Mouse (Mus musculus): ENCODE measurements at regions not wholly inside any gene's neighbourhood (a gene's known extent, or its start where the extent isn't known, plus 50 kb on each side); places are given as distances from the start of the nearest gene placed in this dataset.

DNA sequence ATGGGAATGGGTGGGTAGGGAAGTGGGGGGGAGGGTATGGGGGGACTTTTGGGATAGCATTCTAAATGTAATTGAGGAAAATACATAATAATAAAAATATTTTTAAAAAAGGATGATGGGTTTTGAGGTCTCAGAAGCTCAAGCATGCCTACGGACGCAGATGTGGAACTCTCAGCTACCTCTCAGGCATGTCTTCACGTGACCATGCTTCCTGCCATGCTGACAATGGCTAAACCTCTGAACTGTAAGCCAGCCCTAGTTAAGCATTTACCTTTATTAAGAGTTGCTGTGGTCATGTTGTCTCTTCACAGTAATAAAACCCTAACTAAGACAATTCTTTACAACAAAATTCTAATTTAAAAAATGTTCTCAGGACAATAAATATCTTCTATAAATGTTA, 80.0 kb downstream of the Tex36 start:
- no peak for DNase-seq (ENCODE audit: low spot score)

DNA sequence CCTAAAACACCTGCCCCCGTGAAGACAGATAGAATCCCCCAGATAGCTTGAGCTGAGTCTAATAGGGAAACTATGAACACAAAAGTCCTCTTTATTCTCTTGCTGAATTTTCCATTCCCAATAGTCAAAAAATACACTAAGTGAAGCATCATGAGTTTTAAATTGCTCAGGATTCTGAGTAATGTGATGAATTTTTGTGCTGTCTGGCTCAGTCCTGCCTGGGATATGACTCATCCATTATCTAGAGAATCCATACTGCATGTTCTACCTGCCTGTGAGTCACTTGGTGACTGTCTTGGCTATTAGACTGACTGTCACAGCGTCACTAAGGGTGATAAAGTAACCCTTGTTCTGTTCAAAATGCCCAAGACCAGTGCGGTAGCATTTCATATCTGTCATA, 83.0 kb downstream of the Tex36 start:
- no peak for DNase-seq (ENCODE audit: low spot score)

DNA sequence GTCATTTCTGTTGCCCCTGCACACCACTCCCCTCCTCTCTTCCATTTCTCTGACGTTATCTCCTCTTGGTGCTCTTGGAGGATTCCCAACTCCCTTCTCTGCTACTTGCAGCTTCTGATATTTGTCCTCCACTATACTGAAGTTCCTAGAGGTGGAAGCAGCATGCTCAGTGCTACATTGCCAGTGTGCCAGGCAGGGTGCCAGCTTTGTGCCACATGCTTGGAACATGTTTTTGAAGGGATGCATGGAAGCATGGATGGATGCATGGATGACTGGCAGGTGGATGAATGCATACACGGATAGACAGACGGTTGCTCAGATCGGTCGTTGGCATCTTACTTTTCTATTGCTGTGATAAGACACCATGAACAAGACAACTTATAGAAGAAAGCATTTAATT, 84.4 kb downstream of the Tex36 start:
- DNase-seq (ENCODE audit: low spot score): no peak

DNA sequence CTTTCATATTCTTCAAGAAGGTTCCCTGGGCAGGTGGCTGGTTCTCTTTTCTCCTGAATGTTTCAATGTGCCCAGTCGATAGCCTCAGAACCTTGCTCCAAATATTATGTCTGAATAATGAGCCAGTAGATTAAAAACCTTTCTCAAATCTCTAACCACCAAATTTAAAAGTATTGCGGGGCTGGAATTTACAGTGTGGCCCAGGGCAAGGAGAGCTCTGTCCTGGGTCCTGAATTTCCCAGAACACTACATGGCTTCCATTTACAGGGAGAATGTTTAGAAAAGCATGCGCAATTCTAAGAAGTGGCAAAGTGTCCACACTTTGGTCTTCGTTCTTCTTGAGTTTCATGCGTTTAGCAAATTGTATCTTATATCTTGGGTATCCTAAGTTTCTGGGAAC, 91.0 kb downstream of the Tex36 start:
- DNase-seq (ENCODE audit: low spot score): no peak

DNA sequence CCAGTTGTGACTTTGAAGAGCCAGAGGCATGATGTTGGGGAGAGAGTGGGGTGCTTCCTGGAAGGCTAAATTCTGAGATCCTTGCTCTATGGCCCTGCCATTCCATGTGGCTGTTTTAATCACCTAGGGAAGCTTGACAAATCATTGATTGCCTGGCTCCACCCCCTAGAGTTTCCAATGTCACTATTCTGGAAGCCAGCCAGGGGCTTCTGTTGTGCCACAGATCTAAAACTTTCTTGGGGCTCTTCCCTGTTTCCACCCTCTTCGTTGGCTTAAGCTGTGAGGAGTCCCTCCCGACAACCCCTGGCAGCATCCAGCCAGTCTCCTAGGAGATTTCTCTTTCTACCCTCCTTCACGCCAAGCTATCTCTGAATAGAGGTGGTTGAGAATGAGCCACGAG, 92.5 kb downstream of the Tex36 start:
- no peak for DNase-seq (ENCODE audit: low spot score)

DNA sequence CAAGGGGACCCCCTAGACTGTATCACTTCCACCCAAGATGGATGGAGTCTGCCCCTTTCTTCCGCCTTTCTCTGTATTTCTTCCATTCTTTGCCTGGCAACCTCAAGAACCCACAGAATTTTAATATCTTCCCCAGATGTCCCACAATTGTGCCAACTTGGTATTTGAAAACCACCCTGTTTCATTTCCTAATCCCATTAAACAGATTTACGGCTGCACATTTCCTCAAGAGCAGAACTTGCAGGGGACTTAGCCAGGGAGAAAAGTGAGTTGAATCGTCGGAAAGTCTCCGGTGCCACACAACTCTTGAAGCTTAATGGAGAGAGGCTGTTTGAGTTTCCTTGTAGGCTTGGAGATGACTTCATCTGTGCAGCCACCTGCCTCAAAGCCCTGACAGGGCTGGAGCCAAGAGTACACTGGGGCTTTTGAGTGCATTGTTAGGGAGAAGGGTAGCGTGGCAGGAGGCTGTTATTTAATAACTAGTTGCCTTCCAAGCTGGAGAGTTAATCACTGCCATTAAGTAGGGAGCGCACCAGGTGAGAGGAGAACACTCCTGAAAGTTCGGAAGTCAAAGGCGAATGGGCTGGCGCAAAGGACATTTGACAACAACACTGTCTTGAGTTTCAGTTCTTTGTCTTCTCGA, 93.5 kb downstream of the Tex36 start:
- no peak for DNase-seq (ENCODE audit: low spot score)

DNA sequence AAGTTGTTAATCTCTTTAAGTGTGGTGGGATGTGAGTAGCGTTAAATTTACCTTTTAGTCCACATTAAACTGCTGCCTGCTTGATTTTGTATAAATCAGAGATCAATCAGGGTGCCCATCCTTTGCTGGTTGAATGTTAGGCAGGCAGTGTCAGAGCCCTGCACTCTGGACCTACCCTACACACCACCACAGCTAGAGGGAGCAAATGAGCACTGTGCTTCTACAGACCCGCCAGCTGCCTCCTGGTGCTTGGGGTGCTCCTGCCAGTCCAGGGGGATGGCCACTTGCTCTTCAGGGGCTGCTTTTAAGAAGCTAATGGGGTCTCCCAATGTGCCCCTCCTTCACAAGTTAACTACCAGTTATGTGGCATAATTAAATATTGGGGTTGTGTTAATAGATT, 96.3 kb downstream of the Tex36 start:
- no peak for DNase-seq (ENCODE audit: low spot score)

DNA sequence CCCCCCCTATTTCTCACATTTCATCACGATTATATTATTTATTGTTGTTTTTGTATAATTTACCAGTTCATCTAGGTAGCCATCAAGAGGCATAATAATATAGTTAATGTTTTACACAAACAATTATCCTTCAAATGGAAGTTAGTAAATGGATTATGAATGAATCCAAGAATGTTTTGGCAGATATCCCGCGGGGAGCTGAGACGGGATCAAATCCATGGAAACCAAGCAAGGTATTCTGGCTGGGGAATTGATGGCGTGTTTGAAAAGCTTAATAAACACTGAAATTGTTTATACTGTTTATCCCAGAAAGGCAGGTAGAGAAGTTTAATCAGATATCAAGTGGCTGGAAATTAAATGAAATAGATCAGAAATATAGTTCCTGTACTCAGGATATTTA, 98.0 kb downstream of the Tex36 start:
- no peak for DNase-seq (ENCODE audit: low spot score)

DNA sequence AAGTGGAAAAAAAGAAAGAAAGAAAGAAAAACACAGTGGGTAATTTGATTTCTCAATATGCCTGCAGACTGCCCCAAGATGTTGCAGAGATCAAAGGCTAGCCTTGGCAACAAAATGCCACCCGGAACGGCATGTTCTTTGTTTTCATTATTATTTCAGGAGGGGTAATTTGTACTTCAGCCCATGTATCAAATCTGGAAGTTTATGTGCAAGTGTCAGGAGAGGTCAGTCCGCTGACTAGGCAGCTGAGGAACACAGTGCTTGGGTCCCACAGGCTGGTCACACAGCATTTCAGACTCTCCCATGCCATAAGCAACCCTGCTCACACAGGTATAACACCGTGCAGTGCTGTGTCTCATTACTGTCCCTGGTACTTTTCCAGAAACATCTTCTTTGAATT, 99.2 kb downstream of the Tex36 start:
- DNase-seq (ENCODE audit: low spot score): no peak

DNA sequence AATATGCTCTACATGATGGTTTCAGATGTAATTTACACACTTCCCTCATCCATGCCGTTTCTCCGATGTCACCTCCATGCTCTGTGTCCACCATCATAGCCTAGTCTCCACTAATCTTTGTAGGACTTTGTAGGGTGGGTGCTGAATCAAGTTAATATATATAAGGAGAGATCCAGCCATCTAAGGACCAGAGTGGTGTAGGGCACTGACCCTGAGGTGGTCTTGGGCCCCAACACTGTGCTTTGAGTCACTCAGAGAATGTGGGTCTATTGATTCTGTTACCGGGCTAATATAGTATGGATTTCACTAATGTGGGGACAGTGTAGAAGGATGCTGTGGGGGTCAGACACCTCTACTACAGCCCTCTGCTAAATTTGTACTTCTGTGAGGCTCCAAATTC, 104.4 kb downstream of the Tex36 start:
- DNase-seq (ENCODE audit: low spot score): no peak

DNA sequence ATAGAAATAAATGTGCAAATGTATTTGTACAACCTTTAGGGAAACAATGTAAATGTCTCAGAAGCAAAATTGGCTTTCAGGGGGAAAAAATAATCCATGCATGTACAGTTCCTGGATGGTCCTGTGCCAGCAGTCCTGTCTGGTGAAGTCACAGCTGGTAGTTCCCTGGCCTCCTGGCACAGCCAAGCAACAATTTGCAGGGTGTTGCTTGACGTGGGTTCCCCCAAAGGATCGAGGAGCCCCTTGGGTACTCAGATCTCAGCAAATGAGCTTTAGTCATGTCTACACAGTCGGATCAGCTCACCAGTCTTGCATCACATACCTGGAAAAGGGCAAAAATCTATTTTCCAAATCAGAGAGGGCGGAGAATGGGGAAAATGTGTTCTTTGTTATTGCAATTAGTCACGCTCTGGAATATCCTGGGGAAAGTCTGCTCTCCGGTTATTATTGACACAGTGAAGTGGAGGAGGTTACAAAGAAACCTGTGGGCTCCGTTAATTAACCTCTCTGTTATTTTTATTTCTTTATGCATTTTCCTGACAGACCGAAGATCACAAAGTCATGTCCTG, 106.9 kb downstream of the Tex36 start:
- no peak for DNase-seq (ENCODE audit: low spot score)

DNA sequence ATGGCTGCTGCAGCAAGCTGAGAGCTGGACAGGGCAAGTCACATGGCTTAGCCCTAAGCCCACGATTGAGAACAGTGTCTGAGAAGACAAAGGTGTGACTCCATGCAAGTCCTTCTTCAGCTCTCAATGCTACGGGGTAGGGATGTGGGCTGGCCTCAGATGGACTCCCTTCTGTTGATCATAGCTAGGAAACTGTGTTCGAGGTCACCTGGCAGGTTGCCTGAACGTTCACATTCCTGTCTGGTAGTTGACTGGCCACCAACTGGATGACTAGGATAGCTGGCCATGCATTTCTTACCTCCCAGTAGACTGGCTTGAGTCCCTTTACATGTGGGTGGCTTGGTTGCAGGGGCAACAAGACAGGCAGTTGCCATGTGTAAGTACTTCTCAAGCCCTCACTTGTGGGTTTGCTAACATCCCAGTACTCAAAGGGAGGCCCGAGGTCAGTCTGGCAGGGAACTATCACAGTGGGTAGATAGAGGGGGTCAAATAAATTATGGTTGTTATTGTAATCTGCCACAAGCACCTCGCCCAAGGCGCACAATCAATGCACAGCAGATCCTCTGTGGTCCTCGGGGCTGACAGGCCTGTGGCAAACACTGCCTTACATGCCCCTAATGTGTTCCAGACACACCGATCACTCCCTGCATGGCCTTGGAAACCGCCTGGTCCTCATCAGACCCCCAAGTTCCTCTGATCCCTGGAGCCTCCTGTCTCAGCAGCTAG, 107.5 kb downstream of the Tex36 start:
- DNase-seq (ENCODE audit: low spot score): no peak

DNA sequence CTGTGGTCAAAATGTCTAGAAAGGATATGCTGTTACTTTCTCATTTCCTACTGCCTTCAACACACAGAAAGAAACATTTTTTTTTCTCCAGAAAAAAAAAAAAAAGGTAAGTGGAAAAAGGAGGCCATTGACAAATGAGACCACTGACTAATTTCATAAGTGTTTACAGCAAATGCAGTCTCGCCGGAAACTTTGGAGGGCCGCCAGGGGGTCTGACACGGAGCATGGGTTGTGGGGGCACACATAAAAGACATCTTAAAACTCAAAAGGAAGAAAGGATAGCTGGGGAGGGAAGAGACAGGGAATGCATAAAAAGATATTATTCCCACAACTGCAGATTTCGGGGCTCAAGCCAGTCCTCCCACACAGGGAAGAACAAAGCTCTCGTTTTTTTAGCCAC, 109.3 kb downstream of the Tex36 start:
- DNase-seq (ENCODE audit: low spot score): no peak

DNA sequence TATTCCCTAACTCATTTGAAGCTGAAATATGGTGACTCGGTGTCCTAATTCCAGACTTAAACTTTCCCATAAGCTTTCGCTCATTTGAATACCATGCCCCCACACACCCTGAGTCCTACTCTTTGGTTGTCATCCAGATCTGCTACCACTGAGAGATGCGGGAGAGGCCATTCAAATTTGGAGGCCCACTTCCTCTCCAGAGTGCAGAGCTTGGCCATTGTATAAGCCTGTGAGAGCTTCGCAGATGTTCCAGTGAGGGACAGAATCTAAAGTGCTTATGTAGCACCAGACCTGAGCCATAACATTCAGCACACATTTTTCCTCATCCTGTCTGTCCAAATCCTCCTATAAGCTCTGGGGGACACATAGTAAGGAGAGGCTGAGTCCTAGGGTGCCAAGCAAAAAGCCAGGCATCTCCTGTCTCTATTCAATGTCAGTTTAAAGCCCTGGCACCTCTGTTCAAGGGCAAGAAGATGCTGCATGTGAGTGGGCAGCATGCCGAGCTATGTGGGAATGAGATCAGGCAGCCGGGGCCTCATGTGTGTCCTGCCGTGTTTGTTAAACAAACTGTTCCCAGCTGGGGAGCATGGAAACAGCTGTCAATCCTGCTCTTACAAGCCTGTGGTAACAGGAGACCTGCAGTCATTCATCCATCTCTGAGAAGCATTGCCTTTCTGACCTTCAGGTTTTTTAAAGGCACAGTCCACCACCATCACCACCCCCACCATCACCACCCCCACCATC, 113.9 kb downstream of the Tex36 start:
- DNase-seq (ENCODE audit: low spot score): no peak

DNA sequence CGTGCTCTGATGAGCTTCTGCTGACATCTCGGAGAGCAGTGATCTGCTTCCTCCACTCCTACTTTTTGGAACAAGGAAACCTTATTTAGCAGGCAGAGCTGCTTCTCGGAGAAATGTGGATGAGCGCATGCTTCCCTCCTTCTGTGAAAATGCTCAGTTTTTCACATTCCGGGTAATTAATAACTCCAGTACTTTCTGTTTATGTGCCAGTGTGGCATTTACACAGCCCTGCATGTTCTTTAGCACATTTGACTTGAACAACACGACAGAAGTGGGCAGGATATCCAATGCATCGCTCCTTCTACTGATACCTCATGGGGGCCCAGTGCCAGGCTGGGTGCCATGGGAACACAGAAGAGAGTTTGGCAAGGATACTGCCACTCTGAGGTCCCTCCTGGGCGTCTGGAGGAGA, 117.5 kb downstream of the Tex36 start:
- DNase-seq (ENCODE audit: low spot score): no peak

DNA sequence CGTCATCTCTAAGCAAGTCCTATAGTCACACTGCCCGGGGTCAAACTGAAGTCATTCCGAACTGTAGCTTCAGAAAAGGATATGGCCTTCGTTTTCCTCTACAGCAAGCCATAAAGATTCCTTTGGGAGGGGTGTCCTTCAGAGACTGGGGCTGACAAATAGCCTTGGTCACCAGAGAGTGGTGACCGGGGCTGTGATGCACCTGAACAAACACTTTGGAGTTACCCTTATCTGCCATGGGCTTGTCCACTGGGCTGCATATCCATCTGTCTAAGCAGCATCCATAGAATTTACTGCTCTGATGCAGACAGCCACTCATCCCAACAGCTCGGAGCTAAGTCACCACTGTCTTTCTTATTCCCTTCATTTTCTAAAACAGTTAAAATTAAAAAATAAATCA, 120.4 kb downstream of the Tex36 start:
- no peak for DNase-seq (ENCODE audit: low spot score)

DNA sequence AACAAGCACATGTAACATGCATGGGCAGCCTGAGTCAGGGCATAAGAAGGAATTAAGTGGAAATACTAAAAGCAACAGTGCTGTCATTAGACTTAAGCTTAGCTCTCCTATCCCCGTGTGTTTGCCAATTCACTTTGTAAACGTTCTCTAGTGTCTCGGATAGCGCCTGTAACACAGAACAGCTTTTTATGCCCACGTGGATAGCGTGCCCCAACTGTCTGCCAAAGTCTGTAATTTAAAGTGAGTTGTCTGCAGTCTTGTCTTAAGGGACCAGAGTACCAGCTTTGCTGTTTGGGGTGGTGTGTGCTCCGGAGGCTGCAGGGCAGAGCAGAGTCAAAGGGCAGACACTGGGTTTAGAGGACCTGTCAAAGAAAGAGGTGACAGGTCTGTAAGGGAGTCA, 122.3 kb downstream of the Tex36 start:
- no peak for DNase-seq (ENCODE audit: low spot score)

DNA sequence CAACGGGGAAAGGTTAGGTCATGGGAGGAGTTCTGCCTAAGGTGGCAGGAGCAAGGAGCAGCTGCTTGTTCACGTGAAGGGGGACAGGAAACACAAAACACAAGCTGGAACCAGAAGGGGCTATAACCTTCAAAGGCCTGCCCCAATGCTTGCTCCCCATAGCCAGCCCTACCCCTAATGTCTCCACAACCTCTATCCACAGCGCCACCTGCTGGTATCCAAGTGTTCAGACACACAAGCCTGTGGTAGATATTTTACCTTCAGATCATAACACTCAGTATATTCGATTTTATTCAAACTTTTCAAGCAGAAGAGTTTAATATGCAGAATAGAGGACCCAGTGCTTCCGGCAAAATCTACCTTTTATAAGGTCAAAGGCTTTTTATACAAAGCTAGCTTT, 124.0 kb downstream of the Tex36 start:
- peak; percentile 24 for DNase-seq (ENCODE audit: low spot score)

DNA sequence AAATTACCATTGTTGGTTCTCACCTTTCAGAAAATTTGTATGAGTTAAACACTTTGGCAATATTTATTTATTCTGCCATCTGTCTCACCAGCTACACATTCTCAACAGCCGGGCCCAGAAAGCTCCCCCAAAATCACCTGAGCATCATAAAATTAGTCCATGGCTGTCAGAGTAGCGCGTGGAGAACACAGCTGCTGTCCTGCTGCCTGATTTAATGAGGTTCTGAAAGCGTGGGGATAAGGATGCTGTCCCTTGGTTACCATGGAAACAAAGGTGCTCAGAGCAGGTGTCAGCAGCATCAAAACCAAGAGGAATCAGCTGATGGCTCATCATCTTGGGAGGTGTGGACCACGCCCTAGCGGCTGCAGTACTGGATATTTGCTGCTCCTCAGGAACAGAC, 124.7 kb downstream of the Tex36 start:
- no peak for DNase-seq (ENCODE audit: low spot score)

DNA sequence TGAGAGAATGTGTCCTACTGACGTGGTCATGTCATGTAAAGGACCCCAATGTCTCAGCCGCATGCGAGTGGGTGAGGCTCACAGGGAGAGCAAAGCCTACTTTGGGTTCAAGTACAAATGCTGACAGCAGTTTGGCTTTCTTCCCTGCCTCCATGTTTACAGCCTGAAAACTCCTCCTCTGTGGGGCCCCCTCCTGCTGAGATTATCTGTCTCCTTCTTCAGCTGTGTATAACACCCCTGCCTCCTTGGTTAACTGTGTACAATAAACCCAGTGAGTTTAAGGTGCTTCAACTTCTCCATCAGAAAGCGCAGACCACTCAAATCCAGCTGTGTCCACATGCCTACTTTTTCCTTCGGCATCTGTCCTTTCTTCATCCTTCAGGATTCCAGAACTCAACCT, 130.3 kb downstream of the Tex36 start:
- DNase-seq (ENCODE audit: low spot score): no peak

DNA sequence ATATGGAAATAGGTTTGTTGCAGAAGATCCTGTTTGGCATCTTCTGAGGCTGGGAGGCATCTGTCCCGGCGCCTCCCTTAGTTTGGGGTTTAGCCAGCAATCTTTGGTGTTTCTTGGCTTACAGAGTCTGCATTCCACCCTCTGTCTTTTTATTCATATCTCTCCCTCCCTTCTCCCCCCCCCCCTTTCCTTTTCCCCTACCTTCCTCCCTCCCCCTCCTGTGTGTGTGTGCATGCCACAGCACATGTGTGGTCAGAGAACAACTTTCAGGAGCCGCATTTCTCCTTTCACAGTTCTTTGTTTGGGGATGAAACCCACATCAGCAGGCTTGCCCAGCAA, 131.4 kb downstream of the Tex36 start:
- DNase-seq (ENCODE audit: low spot score): no peak

DNA sequence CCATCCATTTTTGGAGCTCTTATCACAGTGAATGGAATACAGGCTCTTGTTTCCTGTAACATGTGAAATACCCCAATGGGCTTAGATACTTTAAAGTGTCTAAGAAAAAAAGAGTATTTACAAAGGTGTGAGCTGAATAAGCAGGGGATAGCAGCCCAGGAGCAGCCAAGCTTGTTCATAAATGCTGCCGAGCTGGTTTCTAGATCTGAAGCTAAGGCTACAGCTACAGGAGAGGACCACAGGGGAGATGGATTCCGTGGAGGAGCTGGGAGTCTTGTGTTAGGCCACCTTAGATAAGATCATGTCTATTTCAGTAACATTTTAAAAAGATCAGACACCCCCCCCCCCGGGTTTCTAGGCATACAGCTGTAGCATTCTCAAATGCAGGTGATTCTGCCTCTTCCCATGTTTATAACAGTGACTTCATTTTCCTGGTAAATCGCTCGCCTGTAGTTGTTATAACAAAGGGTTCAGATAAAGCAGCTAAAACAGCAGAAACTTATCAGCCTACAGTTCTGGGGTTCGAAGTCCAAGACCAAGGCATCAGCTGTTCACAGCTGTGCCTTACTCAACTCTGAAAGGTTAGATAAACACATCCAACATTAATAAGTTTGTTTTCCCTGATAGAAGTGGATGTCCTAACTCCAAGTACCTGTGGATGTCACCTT, 131.9 kb downstream of the Tex36 start:
- DNase-seq (ENCODE audit: low spot score): no peak

DNA sequence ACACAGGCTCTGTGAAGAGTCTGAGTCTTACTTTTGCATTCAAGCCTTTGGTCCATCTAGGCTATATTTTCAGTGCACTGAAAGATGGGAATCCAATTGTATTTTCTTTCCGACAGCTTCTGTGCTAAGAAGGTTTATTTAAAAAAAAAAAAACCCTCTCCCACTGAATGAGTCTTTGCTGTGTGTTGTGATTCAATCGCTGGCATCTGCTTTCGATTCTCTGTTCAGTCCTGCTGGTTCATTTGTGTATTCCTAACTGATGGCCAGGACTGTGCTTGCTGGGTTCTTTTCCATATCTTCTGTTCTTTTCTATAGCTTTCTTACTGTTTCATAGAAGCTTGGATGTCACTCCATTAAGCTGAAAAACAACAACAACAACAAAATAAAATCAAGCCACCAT, 132.9 kb downstream of the Tex36 start:
- no peak for DNase-seq (ENCODE audit: low spot score)

Data from testis, postnatal 14 days (tissue).